ENCODE assay signal across 8 mouse cellular contexts in the genomic region with DNA sequence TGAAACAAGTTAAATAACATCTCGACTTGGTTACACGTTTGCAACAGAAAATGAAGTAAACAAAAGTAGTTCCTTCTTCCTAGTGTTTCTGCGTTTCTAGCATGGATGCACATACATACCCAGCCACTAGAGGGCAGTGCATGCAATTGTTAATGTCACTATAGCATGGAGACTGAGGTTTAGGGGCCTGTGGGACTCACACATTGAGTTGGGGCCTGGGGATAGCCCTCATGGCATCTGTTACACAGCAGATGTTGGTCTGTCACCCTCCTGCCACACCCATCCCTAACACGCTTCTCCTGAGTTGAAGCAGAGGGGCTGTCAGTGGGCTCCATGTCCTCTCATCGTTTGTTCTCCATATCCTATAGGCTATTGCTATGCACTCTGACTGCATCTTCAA. TPM values are rescaled to one million over a fixed set of nuclear protein-coding genes. Genes with fewer than 3 reads are reported as not detected.
DNase-seq lines count a peak whose midpoint lies in the region; ATAC-seq and TF ChIP-seq lines count a peak whose summit lies in the region.

No protein-coding gene starts in this region.

- no peak for TF ChIP-seq POLR2A in thymus, adult 2 months (IDR thresholded peaks at IDR 0.05; ENCODE audit: control insufficient read depth, extremely low read depth, insufficient read depth, low read length, poor library complexity)

- DNase-seq in gastrocnemius, adult 2 months: no peak
- no peak for DNase-seq in gastrocnemius, postnatal 25 days
- DNase-seq in thymus, adult 2 months: peak; percentile 19
- DNase-seq in thymus, postnatal 36 days: no peak
- peak; percentile 25 for DNase-seq in thymus, postnatal 14 days
- DNase-seq in Muller cell, postnatal 12 days (ENCODE audit: inconsistent ontology term): no peak

- no peaks in the 10 kb centered on the region for H3K4me1 ChIP-seq in thymus, adult 2 months (replicated peaks; ENCODE audit: control insufficient read depth, insufficient read depth, low read length)

- no peak overlapping the region for H3K4me3 ChIP-seq in gastrocnemius, adult 2 months
- H3K4me3 ChIP-seq in thymus, adult 2 months (ENCODE audit: control insufficient read depth, insufficient read depth, low read length): no peak overlapping the region

- WGBS in thymus, adult 2 months: 42% methylated on average over 5 of the region's 5 CpGs

- H3K36me3 ChIP-seq in thymus, adult 2 months (ENCODE audit: control insufficient read depth, insufficient read depth, low read length): no peaks in the 10 kb centered on the region

- H3K27ac ChIP-seq in gastrocnemius, adult 2 months: no peak overlapping the region
- H3K27ac ChIP-seq in thymus, adult 2 months (ENCODE audit: control insufficient read depth, insufficient read depth, low read length): no peak overlapping the region

- no peaks in the 10 kb centered on the region for H3K27me3 ChIP-seq in thymus, adult 2 months (ENCODE audit: control insufficient read depth, insufficient read depth, low read length)

- intact Hi-C loops in gastrocnemius, adult 2 months (cut with DNase I): loop anchor here (1.0 to 5.0 kb wide), 2 partner anchors 44 to 69 kb away; no protein-coding TSS in a partner anchor

- 0 out of 2 replicates have a peak, but pooled peaks have one; percentile 45 for ATAC-seq in erythroblast, adult 5-6 weeks (replicated peaks; ENCODE audit: low FRiP score, poor library complexity, severe bottlenecking)
- ATAC-seq in monocyte, adult 5-6 weeks (replicated peaks; ENCODE audit: insufficient number of reproducible peaks, low FRiP score, low TSS enrichment, poor library complexity, severe bottlenecking): no peak

- peak; percentile 85 for TF ChIP-seq CTCF in gastrocnemius, adult 2 months (IDR thresholded peaks at IDR 0.05)
- TF ChIP-seq CTCF in thymus, adult 2 months (IDR thresholded peaks at IDR 0.05; ENCODE audit: borderline replicate concordance, control insufficient read depth, extremely low read depth, insufficient read depth, low read length, poor library complexity): peak; percentile 57; the same call in 1 of the 2 replicates

RNA-seq across cellular contexts. Expression of gene Adcyap1r1, which starts 9.4 kb away (rescaled TPM):
- total RNA-seq in gastrocnemius, adult 2 months (2021): under 1 TPM; 0.87 to 0.92 TPM
- total RNA-seq in gastrocnemius, postnatal 25 days (2021): 1 to 10 TPM; 1.2 to 2.8 TPM
- polyA plus RNA-seq in thymus, adult 2 months (2012; rRNA removed): 1.1 and 1.8 TPM in 2 replicates
- 0.19 TPM in 1 of 2 replicates, not detected in the other for total RNA-seq in erythroblast, adult 5-6 weeks (2015; ENCODE audit: low replicate concordance)
- total RNA-seq in erythroblast, adult 5-6 weeks (2017; ENCODE audit: low replicate concordance): 0.09 TPM in 1 of 2 replicates, not detected in the other
- not detected in 3 replicates for total RNA-seq in monocyte, adult 5-6 weeks (2017)

Comparison
In these comparisons a context has a peak if more than half of its experiments do, and no peak if none do; other contexts are left out.
1. DNase-seq: peak in thymus, adult 2 months (single experiment) and thymus, postnatal 14 days (single experiment); none in gastrocnemius, adult 2 months (single experiment), gastrocnemius, postnatal 25 days (single experiment), thymus, postnatal 36 days (0 of 2) and Muller cell, postnatal 12 days (single experiment).